Mouse (Mus musculus): ENCODE measurements around the gene Mybbp1a. TPM values are rescaled to one million over a fixed set of nuclear protein-coding genes. Genes with fewer than 3 reads are reported as not detected.

Mybbp1a gene
- polyA plus RNA-seq, 1 experiment from 2014 or later, result 236 TPM

- no peak for DNase-seq (ENCODE audit: low spot score)
- Histone ChIP-seq H3K27ac (replicated peaks) (no peak overlapping the region), H3K4me3 (no peak overlapping the region), H3K27me3 (ENCODE audit: low read depth, poor library complexity, severe bottlenecking) (no peaks in the 10 kb centered on the region), H3K36me3 (peaks cover 4% of the 10 kb centered on the region), H3K9me3 (replicated peaks) (no peaks in the 10 kb centered on the region), H3K4me1 (peaks cover 41% of the 10 kb centered on the region)
- 60% methylated on average over 5 of the region's 5 CpGs for WGBS
Measured at GRCm38 (mm10) chr11:72461500-72461981, 20.4 kb downstream of the Mybbp1a start.

GRCm38 (mm10) chr11:72464821-72465220 is 23.7 kb downstream of the Mybbp1a start:
- DNase-seq (ENCODE audit: low spot score), result no peak
- H3K27ac ChIP-seq (replicated peaks), result no peak overlapping the region
- no peaks in the 10 kb centered on the region for H3K27me3 ChIP-seq (ENCODE audit: low read depth, poor library complexity, severe bottlenecking)
- no peaks in the 10 kb centered on the region for H3K36me3 ChIP-seq
- peaks cover 60% of the 10 kb centered on the region for H3K4me1 ChIP-seq
- no peak overlapping the region for H3K4me3 ChIP-seq
- no peaks in the 10 kb centered on the region for H3K9me3 ChIP-seq (replicated peaks)
- 65% methylated on average over 3 of the region's 3 CpGs for WGBS

GRCm38 (mm10) chr11:72465978-72466693 is 25.0 kb downstream of the Mybbp1a start:
- WGBS, result 72% methylated on average over 11 of the region's 11 CpGs
- no peak for DNase-seq (ENCODE audit: low spot score)
- H3K36me3 ChIP-seq, result no peaks in the 10 kb centered on the region
- peak overlapping the region; percentile 24 for H3K27ac ChIP-seq (replicated peaks)
- H3K9me3 ChIP-seq (replicated peaks), result no peaks in the 10 kb centered on the region
- no peak overlapping the region for H3K4me3 ChIP-seq
- peaks cover 63% of the 10 kb centered on the region for H3K4me1 ChIP-seq
- H3K27me3 ChIP-seq (ENCODE audit: low read depth, poor library complexity, severe bottlenecking), result no peaks in the 10 kb centered on the region

- 68% methylated on average over 11 of the region's 11 CpGs for WGBS
- Histone ChIP-seq H3K27me3 (ENCODE audit: low read depth, poor library complexity, severe bottlenecking) (no peaks in the 10 kb centered on the region), H3K9me3 (replicated peaks) (no peaks in the 10 kb centered on the region), H3K4me1 (peaks cover 61% of the 10 kb centered on the region), H3K27ac (replicated peaks) (peak overlapping the region; percentile 39), H3K36me3 (no peaks in the 10 kb centered on the region), H3K4me3 (no peak overlapping the region)
- no peak for DNase-seq (ENCODE audit: low spot score)
Measured at GRCm38 (mm10) chr11:72466694-72467507, 25.7 kb downstream of the Mybbp1a start.

GRCm38 (mm10) chr11:72468525-72468924 is 27.4 kb downstream of the Mybbp1a start:
- Histone ChIP-seq H3K4me3 (no peak overlapping the region), H3K27ac (replicated peaks) (peak overlapping the region; percentile 58; the same call in 1 of the 2 replicates), H3K36me3 (no peaks in the 10 kb centered on the region)

GRCm38 (mm10) chr11:72469217-72469616 is 28.1 kb downstream of the Mybbp1a start:
- H3K36me3 ChIP-seq, result no peaks in the 10 kb centered on the region
- no peak for DNase-seq (ENCODE audit: low spot score)
- H3K27ac ChIP-seq (replicated peaks), result peak overlapping the region; percentile 58
- peaks cover 55% of the 10 kb centered on the region for H3K4me1 ChIP-seq
- WGBS, result 39% methylated on average over 5 of the region's 5 CpGs
- no peaks in the 10 kb centered on the region for H3K27me3 ChIP-seq (ENCODE audit: low read depth, poor library complexity, severe bottlenecking)
- no peak overlapping the region for H3K4me3 ChIP-seq
- no peaks in the 10 kb centered on the region for H3K9me3 ChIP-seq (replicated peaks)

More at GRCm38 (mm10) chr11:72468525-72468924, 27.4 kb downstream of the Mybbp1a start:
- 77% methylated on average over 5 of the region's 5 CpGs for WGBS
- Histone ChIP-seq H3K4me1 (peaks cover 54% of the 10 kb centered on the region), H3K9me3 (replicated peaks) (no peaks in the 10 kb centered on the region), H3K27me3 (ENCODE audit: low read depth, poor library complexity, severe bottlenecking) (no peaks in the 10 kb centered on the region)
- DNase-seq (ENCODE audit: low spot score), result no peak

GRCm38 (mm10) chr11:72470004-72470403 is 28.8 kb downstream of the Mybbp1a start:
- Histone ChIP-seq H3K4me3 (no peak overlapping the region), H3K4me1 (peaks cover 55% of the 10 kb centered on the region), H3K27ac (replicated peaks) (no peak overlapping the region), H3K36me3 (no peaks in the 10 kb centered on the region), H3K9me3 (replicated peaks) (no peaks in the 10 kb centered on the region), H3K27me3 (ENCODE audit: low read depth, poor library complexity, severe bottlenecking) (no peaks in the 10 kb centered on the region)
- no peak for DNase-seq (ENCODE audit: low spot score)
- WGBS, result 68% methylated on average over 4 of the region's 4 CpGs

GRCm38 (mm10) chr11:72471381-72471780 is 30.2 kb downstream of the Mybbp1a start:
- H3K9me3 ChIP-seq (replicated peaks), result no peaks in the 10 kb centered on the region
- no peak overlapping the region for H3K4me3 ChIP-seq
- H3K36me3 ChIP-seq, result no peaks in the 10 kb centered on the region
- H3K27ac ChIP-seq (replicated peaks), result no peak overlapping the region
- peaks cover 53% of the 10 kb centered on the region for H3K4me1 ChIP-seq
- WGBS, result 89% methylated on average over 6 of the region's 6 CpGs
- no peak for DNase-seq (ENCODE audit: low spot score)
- no peaks in the 10 kb centered on the region for H3K27me3 ChIP-seq (ENCODE audit: low read depth, poor library complexity, severe bottlenecking)

GRCm38 (mm10) chr11:72473540-72473939 is 32.4 kb downstream of the Mybbp1a start:
- no peak overlapping the region for H3K27ac ChIP-seq (replicated peaks)
- no peak for DNase-seq (ENCODE audit: low spot score)
- no peaks in the 10 kb centered on the region for H3K27me3 ChIP-seq (ENCODE audit: low read depth, poor library complexity, severe bottlenecking)
- peaks cover 49% of the 10 kb centered on the region for H3K4me1 ChIP-seq
- H3K36me3 ChIP-seq, result no peaks in the 10 kb centered on the region
- WGBS, result 93% methylated on average over 4 of the region's 4 CpGs
- H3K9me3 ChIP-seq (replicated peaks), result no peaks in the 10 kb centered on the region
- H3K4me3 ChIP-seq, result no peak overlapping the region

- DNase-seq (ENCODE audit: low spot score), result no peak
- peaks cover 44% of the 10 kb centered on the region for H3K4me1 ChIP-seq
- WGBS, result 79% methylated on average over 3 of the region's 3 CpGs
- H3K9me3 ChIP-seq (replicated peaks), result no peaks in the 10 kb centered on the region
- H3K4me3 ChIP-seq, result no peak overlapping the region
- no peaks in the 10 kb centered on the region for H3K27me3 ChIP-seq (ENCODE audit: low read depth, poor library complexity, severe bottlenecking)
- H3K36me3 ChIP-seq, result no peaks in the 10 kb centered on the region
- peak overlapping the region; percentile 64 for H3K27ac ChIP-seq (replicated peaks)
Measured at GRCm38 (mm10) chr11:72474926-72475325, 33.8 kb downstream of the Mybbp1a start.

GRCm38 (mm10) chr11:72475408-72475807 is 34.3 kb downstream of the Mybbp1a start:
- Histone ChIP-seq H3K36me3 (no peaks in the 10 kb centered on the region), H3K27me3 (ENCODE audit: low read depth, poor library complexity, severe bottlenecking) (no peaks in the 10 kb centered on the region), H3K4me3 (no peak overlapping the region), H3K9me3 (replicated peaks) (no peaks in the 10 kb centered on the region), H3K27ac (replicated peaks) (peak overlapping the region; percentile 64), H3K4me1 (peaks cover 42% of the 10 kb centered on the region)
- DNase-seq (ENCODE audit: low spot score), result no peak
- 81% methylated on average over 7 of the region's 7 CpGs for WGBS

GRCm38 (mm10) chr11:72476074-72476625 is 35.0 kb downstream of the Mybbp1a start:
- Histone ChIP-seq H3K4me3 (no peak overlapping the region), H3K9me3 (replicated peaks) (no peaks in the 10 kb centered on the region), H3K27me3 (ENCODE audit: low read depth, poor library complexity, severe bottlenecking) (no peaks in the 10 kb centered on the region), H3K27ac (replicated peaks) (peak overlapping the region; percentile 64), H3K36me3 (no peaks in the 10 kb centered on the region), H3K4me1 (peaks cover 42% of the 10 kb centered on the region)
- 83% methylated on average over 7 of the region's 7 CpGs for WGBS
- DNase-seq (ENCODE audit: low spot score), result no peak
